Mouse (Mus musculus) heart, embryonic 12.5 days (tissue): Measurements from ENCODE around the gene Polr2g. TPM values are rescaled to one million over a fixed set of nuclear protein-coding genes. Genes with fewer than 3 reads are reported as not detected.

Experiments used
- ATAC-seq: fragments of 200-750 bp; cut with Nextera tagmentation; 2 replicates; pipeline ENCODE4 v1.8.0; 2017; ENCODE audit warnings: moderate TSS enrichment, moderate library complexity; ENCODE audit not compliant: insufficient number of reproducible peaks, low FRiP score
- H3K27ac ChIP-seq: fragments of 300-500 bp; sonication (generic); 2 replicates; pipeline ENCODE4 v1.5.1; 2016; ENCODE audit warnings: mild to moderate bottlenecking, moderate library complexity; ENCODE audit not compliant: poor library complexity, severe bottlenecking
- H3K27me3 ChIP-seq: fragments of 300-500 bp; sonication (generic); replicated peaks from 2 replicates; pipeline ENCODE4 v1.6.1; 2016; ENCODE audit warnings: mild to moderate bottlenecking, moderate library complexity
- H3K36me3 ChIP-seq: fragments of 300-500 bp; sonication (generic); 2 replicates; pipeline ENCODE4 v1.6.1; 2016; ENCODE audit warnings: mild to moderate bottlenecking, moderate library complexity
- H3K4me1 ChIP-seq: fragments of 300-500 bp; sonication (generic); replicated peaks from 2 replicates; pipeline ENCODE4 v1.6.1; 2016; ENCODE audit warnings: mild to moderate bottlenecking
- H3K4me2 ChIP-seq: fragments of 300-500 bp; sonication (generic); 2 replicates; pipeline ENCODE4 v1.6.1; 2016; ENCODE audit warnings: mild to moderate bottlenecking, moderate library complexity
- H3K4me3 ChIP-seq: fragments of 300-500 bp; sonication (generic); 2 replicates; pipeline ENCODE4 v1.5.1; 2016; ENCODE audit warnings: mild to moderate bottlenecking
- H3K9ac ChIP-seq: fragments of 300-500 bp; sonication (generic); 2 replicates; pipeline ENCODE4 v1.6.1; 2016; ENCODE audit warnings: mild to moderate bottlenecking, moderate library complexity
- H3K9me3 ChIP-seq: fragments of 300-500 bp; sonication (generic); replicated peaks from 2 replicates; pipeline ENCODE4 v1.6.1; 2016; ENCODE audit warnings: mild to moderate bottlenecking, moderate library complexity
- WGBS: fragments of 180-500 bp; shearing (Covaris S2); methylation state at CpG from one replicate; pipeline ENCODE4 v1.1.7; 2016; 5-methylcytosine and 5-hydroxymethylcytosine counted together
- polyA plus RNA-seq: library from polyadenylated mRNA; unstranded; fragments of >200 nt; fragmentation: Nextera tagmentation; extraction: Ambion mirVana; gene quantifications from 2 replicates; pipeline ENCODE4 v1.2.1, GENCODE M21; 2016

Polr2g gene
- polyA plus RNA-seq, 1 experiment from 2014 or later, result 145 TPM

DNA sequence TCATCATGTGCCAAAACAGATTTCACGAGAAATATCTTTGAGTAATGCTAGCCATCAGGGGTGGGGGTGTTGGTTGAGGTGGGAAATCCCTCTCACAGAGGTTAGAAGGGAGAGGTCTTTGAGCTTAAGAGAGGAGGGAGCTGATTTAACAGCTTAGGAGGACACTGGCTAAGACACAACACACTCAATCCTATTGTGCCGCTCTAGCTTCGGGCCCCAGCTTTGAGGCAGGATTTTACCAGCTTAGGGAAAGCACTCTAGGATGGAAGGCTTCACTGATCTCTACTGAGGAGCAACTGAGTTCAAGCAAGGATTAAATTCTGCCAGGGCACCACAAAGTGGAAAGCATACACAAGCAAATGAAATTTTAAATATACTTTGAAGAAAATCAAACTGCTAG lies 18.6 kb upstream of the Polr2g start:
- peaks cover 18% of the 10 kb centered on the region for H3K4me1 ChIP-seq
- H3K4me2 ChIP-seq, result peak overlapping the region; percentile 17; the same call in 1 of the 2 replicates

DNA sequence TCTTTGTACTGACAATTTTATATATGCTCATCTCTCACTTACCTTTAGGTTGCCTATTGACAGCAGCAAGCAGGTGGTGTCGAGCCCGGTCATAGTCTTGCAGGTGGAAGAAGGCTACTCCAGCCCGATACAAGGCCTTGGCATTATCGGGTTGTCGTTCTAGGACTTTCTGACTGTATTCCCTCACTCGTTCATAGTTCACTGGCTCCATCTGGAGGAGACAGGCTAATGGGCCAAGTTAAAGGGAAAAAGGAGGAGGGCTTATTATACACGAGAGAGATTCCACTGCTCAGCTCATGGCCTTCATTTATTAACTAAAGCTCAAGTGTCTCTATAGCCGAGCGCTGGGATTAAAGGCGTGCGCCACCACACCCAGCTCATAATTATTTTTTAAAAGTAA lies 17.4 kb upstream of the Polr2g start:
- ATAC-seq, result no peak
- 81% methylated on average over 11 of the region's 11 CpGs for WGBS
- no peak overlapping the region for H3K9ac ChIP-seq

More for the DNA sequence above, 18.6 kb upstream of the Polr2g start:
- ATAC-seq, result no peak
- Histone ChIP-seq H3K9ac (peak overlapping the region; percentile 30; the same call in 1 of the 2 replicates), H3K4me3 (no peak overlapping the region), H3K36me3 (peaks cover 45% of the 10 kb centered on the region), H3K27me3 (no peaks in the 10 kb centered on the region), H3K27ac (no peak overlapping the region), H3K9me3 (no peaks in the 10 kb centered on the region)
- 82% methylated on average over 3 of the region's 3 CpGs for WGBS

DNA sequence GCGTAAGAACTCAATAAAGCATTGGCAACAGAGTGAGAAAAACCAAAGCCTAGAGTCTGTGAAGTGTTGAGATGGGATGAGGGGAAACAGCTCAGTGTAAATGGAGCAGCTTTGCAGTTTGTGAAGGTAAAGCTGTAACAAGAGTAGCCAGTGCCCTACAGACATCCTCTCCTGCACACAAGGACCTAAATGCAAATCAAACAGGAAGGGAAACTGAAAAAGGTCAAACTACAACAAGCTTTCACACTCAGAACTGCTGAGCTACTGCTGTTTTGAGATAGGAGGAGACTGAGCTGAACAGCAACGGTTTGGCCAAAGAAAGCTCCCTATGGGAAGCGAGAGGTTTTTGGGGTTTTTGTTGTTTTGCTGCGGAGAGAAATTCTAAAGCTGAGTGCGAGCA lies 8.4 kb upstream of the Polr2g start:
- no peak overlapping the region for H3K9ac ChIP-seq
- WGBS, result 89% methylated on average over 5 of the region's 5 CpGs
- H3K27ac ChIP-seq, result no peak overlapping the region
- H3K27me3 ChIP-seq, result no peaks in the 10 kb centered on the region
- ATAC-seq, result no peak
- H3K4me2 ChIP-seq, result no peak overlapping the region
- H3K36me3 ChIP-seq, result peaks cover 64% of the 10 kb centered on the region
- H3K4me3 ChIP-seq, result no peak overlapping the region
- no peaks in the 10 kb centered on the region for H3K9me3 ChIP-seq
- peaks cover 12% of the 10 kb centered on the region for H3K4me1 ChIP-seq

More for the DNA sequence above, 17.4 kb upstream of the Polr2g start:
- peaks cover 54% of the 10 kb centered on the region for H3K36me3 ChIP-seq
- H3K9me3 ChIP-seq, result no peaks in the 10 kb centered on the region
- H3K4me1 ChIP-seq, result peaks cover 15% of the 10 kb centered on the region
- H3K27me3 ChIP-seq, result no peaks in the 10 kb centered on the region
- no peak overlapping the region for H3K27ac ChIP-seq
- no peak overlapping the region for H3K4me2 ChIP-seq
- no peak overlapping the region for H3K4me3 ChIP-seq

DNA sequence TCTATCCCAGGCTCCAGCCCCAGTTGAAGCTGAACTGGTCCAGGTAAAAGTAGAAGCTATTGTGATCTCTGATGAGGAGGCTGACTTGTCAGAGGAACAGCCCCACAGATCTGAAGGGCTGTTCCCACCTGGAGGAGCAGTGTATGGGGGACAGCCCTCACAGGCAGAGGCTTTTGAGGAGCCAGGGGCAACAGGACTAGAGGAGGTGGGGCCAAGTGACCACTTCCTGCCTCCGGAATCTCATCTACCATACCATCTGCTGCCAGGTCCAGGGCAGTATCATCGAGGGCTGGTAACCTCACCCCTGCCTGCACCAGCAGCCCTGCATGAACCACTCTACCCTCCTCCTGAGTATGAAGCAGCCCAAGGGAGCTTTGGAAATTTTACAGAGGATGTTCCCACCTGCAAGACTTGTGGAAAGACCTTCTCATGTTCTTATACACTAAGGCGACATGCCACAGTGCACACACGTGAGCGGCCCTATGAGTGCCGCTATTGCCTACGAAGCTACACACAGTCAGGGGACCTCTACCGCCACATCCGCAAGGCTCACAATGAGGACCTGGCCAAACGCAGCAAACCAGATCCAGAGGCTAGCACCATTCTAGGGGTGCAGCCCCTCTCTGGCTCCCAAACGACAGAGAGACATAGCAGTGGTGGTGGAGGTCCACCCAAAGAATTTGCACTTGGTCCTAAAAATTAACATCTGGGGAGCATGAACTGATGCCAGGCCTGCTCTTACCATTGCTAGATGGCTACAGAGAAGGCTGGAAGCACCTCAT lies 5.7 kb upstream of the Polr2g start:
- no peak overlapping the region for H3K4me2 ChIP-seq
- 86% methylated on average over 11 of the region's 11 CpGs for WGBS
- no peak overlapping the region for H3K4me3 ChIP-seq
- H3K27me3 ChIP-seq, result no peaks in the 10 kb centered on the region
- peaks cover 43% of the 10 kb centered on the region for H3K36me3 ChIP-seq
- no peaks in the 10 kb centered on the region for H3K9me3 ChIP-seq
- no peak for ATAC-seq
- no peak overlapping the region for H3K27ac ChIP-seq
- peaks cover 12% of the 10 kb centered on the region for H3K4me1 ChIP-seq
- H3K9ac ChIP-seq, result no peak overlapping the region

DNA sequence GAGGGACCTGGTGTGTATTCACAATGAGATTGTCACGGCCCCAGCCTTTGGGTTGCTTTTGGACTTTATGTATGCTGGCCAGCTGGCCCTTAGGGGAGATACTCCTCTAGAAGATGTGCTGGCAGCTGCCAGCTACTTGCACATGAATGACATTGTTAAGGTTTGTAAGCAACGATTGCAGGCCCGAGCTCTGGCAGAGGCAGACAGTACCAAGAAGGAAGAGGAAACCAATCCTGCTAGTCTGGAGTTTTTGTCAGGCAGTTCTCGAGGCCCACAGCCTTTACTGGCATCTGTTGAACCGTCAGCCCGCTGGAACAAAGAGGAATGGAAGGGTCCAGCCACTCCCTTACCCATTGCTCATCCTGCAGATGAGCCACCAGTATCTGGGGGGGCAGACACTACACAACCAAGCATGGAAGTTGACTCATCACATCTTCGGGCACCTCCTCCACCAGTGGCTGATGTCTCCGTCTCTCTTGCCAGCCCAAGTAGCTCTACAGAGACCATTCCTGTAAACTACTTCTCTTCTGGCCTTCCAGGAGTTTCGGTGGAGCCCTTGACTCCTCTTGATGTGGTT lies 4.9 kb upstream of the Polr2g start:
- Histone ChIP-seq H3K27ac (no peak overlapping the region), H3K9ac (no peak overlapping the region), H3K4me1 (peaks cover 12% of the 10 kb centered on the region), H3K9me3 (no peaks in the 10 kb centered on the region), H3K4me2 (peak overlapping the region; percentile 72), H3K27me3 (no peaks in the 10 kb centered on the region), H3K4me3 (0 out of 2 replicates have a peak overlapping the region, but pooled peaks have one; percentile 67), H3K36me3 (peaks cover 38% of the 10 kb centered on the region)
- no peak for ATAC-seq
- WGBS, result 85% methylated on average over 9 of the region's 9 CpGs

- Histone ChIP-seq H3K4me3 (peak within 1 kb of the TSS; percentile 67), H3K36me3 (peaks cover 28% of the 10 kb centered on the region), H3K9me3 (no peaks in the 10 kb centered on the region), H3K27ac (peak within 1 kb of the TSS; percentile 69), H3K9ac (peak within 1 kb of the TSS; percentile 64), H3K4me1 (peaks cover 17% of the 10 kb centered on the region), H3K4me2 (peak within 1 kb of the TSS; percentile 72), H3K27me3 (no peaks in the 10 kb centered on the region)
- under 1% methylated on average over 29 of the region's 30 CpGs for WGBS
- peak; percentile 97 for ATAC-seq
Measured at GRCm38 (mm10) chr19:8802130-8802821, 3.9 kb upstream of the Polr2g start, which contains the start of gene Zbtb3. Gene Zbtb3 (plus strand): TSS chr19:8802555.

GRCm38 (mm10) chr19:8798947-8799315 lies 554 bp upstream of the Polr2g start:
- H3K36me3 ChIP-seq, result peaks cover 25% of the 10 kb centered on the region
- no peak overlapping the region for H3K9ac ChIP-seq
- no peak overlapping the region for H3K27ac ChIP-seq
- H3K4me2 ChIP-seq, result peak overlapping the region; percentile 85; the same call in 1 of the 2 replicates
- no peak for ATAC-seq
- peaks cover 20% of the 10 kb centered on the region for H3K4me1 ChIP-seq
- no peaks in the 10 kb centered on the region for H3K27me3 ChIP-seq
- no peak overlapping the region for H3K4me3 ChIP-seq
- H3K9me3 ChIP-seq, result no peaks in the 10 kb centered on the region

DNA sequence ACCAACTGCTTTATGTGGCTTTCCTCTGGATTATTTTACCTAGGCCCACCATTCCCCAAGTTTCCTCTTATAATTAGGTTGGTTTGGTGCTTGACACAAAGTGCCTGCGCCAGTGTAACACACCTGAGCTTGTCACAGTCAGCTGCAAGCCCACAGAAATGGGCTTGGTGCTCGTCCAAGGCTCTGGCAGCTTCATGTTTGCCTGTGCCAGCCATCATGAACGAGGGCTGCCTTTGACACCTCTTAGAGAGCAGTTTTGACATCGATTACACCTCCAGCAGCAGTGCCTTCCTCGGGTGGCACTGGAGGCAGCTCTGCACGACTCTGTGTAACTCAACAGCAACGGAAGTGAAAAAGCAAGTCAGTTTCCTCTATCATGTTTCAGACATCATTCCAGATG lies 8.2 kb downstream of the Polr2g start:
- 70% methylated on average over 7 of the region's 7 CpGs for WGBS
- Histone ChIP-seq H3K27me3 (no peaks in the 10 kb centered on the region), H3K4me3 (no peak overlapping the region), H3K9ac (no peak overlapping the region), H3K9me3 (no peaks in the 10 kb centered on the region), H3K36me3 (peaks cover 38% of the 10 kb centered on the region), H3K4me1 (peaks cover 6% of the 10 kb centered on the region), H3K4me2 (no peak overlapping the region), H3K27ac (no peak overlapping the region)
- ATAC-seq, result no peak

GRCm38 (mm10) chr19:8789171-8789570 lies 9.2 kb downstream of the Polr2g start:
- Histone ChIP-seq H3K4me2 (no peak overlapping the region), H3K27me3 (no peaks in the 10 kb centered on the region), H3K9ac (no peak overlapping the region), H3K4me3 (no peak overlapping the region), H3K9me3 (no peaks in the 10 kb centered on the region), H3K4me1 (peaks cover 9% of the 10 kb centered on the region), H3K36me3 (peaks cover 30% of the 10 kb centered on the region), H3K27ac (no peak overlapping the region)
- WGBS, result 55% methylated on average over 1 of the region's 1 CpGs
- no peak for ATAC-seq

GRCm38 (mm10) chr19:8788521-8788920 lies 9.9 kb downstream of the Polr2g start:
- whole genome bisulfite sequencing, result 32% methylated on average over 3 of the region's 3 CpGs

More at GRCm38 (mm10) chr19:8788521-8788920, 9.9 kb downstream of the Polr2g start:
- no peak for ATAC-seq
- Histone ChIP-seq H3K4me3 (no peak overlapping the region), H3K27me3 (no peaks in the 10 kb centered on the region), H3K27ac (no peak overlapping the region), H3K36me3 (peaks cover 29% of the 10 kb centered on the region), H3K9me3 (no peaks in the 10 kb centered on the region), H3K4me2 (no peak overlapping the region), H3K9ac (no peak overlapping the region), H3K4me1 (peaks cover 9% of the 10 kb centered on the region)
